Mouse (Mus musculus): ENCODE measurements around the gene Kcnk4.

Gene Kcnk4

DNA sequence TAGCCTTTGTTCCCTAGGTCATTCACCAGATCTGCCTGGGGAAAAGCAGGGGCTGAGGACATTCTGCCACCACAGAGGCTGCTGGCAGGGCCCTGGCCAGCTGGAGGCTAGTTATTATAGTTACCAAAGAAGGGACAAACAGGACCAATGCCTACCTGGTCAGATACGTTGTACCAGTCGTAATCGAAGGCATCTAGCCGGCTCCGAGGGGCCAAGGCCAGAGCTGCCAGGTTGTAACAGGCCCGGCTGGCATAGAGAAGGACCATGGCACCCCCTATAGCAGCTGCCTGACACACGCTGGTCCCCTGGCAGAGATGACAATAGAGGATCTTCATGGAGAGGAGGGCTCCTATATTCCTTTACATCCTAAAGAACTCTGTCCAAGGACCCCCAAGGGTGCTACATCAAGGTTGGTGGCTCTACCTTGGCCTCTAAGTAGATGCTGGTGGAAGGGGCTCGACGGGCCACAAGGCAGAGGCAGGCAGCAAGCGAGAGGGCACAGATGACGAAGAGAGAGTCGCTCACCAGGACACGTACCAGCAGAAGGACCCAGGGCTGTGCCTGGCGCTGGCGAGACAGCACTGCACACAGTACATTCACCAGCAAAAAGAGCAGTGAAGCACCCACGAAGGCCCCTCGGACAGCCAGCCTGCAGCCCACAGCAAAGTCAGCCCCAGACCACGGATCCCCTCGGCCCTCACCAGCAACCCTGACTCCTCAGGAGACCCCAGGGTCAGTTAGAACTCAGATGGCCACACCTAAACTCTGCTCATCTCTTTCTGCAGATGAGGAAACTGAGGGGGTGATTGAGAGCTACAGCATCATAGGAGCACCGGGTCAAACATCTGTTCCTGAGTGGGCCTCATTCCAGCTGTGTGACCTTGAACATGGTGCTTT lies 5.0 kb upstream of the Kcnk4 start:
- in situ Hi-C loops (cut with MboI; ENCODE audit: unreplicated experiment in 2 of 2): loop anchor here (5.0 to 10.0 kb wide), 2 partner anchors 445 to 447 kb away; no protein-coding TSS in a partner anchor

DNA sequence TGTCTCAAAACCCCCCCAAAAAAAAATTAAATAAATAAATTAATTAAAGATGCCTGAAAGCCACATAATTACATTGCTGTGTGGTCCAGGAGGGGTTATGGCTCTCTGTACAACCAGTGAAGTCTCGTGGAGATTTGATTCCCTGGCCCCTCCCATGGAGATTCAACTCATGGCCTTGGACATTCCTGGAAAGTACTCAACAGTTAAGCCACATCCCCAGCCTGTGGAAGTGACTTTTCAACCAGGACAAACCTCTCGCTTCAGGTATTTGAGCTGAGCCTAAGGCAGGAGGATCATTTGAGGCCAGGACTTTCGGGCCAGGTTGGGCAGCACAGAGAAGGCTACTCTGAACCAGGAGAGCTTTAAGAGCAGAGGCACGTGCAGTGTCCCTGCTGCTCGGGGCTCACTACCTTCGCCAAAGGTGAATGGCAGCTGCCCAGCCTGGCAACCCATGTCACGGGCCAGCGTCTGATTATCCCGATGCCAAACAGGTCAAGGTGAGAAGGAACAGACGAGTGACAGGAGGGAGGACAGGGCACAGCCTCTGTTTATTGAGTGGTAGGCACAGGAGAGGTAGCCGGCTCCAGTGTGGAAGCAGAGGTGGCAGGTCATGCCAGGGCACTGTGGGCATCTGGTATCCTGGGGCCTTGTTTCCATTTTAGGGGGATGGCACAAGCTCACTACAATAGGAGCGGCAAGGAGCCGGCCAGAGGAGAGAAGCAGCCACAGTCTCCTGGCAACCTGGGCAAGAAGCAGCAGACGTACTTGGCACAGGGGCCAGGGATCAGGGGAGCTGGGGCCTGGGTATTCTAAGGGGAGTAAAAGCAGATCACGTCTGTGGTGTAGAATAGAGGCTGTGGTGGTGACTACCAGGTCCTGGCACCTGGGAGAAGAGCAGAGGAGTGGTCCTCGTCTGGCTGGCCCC lies 3.5 kb upstream of the Kcnk4 start:
- in situ Hi-C loops (cut with MboI; ENCODE audit: unreplicated experiment in 2 of 2): loop anchor here (5.0 to 10.0 kb wide), 2 partner anchors 443 to 446 kb away; no protein-coding TSS in a partner anchor

DNA sequence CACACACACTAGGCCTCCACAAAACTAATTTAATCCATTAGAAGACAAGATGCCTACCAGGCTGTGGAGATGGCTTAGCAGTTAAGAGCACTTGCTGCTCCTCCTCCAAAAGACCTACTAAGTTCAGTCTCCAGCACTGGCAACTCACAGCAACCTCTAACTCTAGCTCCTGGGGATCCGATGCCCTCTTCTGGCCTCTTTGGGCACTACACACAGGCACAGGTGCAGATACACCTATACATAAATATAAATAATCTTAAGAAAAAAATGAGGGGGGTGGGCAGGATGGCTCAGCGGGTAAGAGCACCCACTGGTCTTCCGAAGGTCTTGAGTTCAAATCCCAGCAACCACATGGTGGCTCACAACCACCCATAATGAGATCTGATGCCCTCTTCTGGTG lies 2.0 kb upstream of the Kcnk4 start:
- in situ Hi-C loops (cut with MboI; ENCODE audit: unreplicated experiment in 2 of 2): loop anchor here (5.0 to 10.0 kb wide), 2 partner anchors 441 to 444 kb away; no protein-coding TSS in a partner anchor

DNA sequence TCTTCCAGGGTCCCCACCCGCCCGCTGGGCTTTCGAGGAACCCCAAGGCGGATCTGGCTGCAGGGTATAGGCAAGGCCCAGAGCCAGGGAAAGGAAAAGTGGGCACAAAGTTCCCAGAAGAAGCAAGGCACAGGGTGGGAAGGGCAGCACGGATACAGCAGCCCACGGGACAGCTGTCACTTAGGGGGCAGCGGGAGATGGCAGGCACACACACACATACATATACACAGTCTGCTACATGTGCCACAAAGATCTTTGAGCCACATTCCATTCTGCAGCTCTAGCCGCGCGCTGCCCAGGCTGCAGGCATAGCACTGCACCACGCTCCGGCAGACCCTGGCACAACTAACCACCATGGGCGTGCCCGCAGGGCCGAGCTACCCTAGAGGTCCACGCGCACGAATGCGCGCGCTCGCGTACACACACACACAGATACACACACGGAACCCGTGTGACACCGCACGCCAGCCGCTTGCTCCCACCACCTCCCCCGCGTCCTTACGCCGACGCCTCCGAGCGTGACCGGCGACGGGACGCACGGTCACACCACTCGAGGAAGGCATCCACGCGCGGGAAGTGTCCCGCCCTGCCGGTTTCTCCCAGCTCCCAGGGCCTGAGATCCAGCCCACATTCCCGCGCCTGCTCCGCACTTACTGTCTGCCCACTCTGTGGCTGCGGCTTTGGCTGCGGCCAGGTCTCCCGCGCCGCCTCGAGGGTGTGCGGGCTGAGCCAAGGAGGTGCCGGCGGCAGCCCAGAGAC lies 700 bp downstream of the Kcnk4 start:
- in situ Hi-C loops (cut with MboI; ENCODE audit: unreplicated experiment in 2 of 2): loop anchor here in 1 of 2 experiments (5.0 to 10.0 kb wide), 2 partner anchors 89 to 439 kb away; no protein-coding TSS in a partner anchor

DNA sequence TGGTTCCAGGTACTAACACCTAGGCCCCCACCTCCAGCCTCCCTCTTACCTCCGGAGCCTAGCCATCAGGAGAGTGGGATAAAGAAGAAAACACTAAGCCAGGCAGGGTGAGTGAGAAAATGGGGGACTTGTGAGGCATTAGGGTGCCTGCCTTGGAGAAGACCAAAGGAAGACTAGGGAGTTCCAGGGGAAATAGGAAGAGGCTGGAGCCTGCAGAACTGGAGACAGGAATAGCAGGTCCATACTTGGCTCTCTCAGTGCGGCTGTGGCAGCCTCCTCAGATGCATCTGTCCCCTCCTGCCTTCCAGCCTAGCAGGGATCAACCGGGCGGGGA lies 1.2 kb downstream of the Kcnk4 start:
- in situ Hi-C loops (cut with MboI; ENCODE audit: unreplicated experiment in 2 of 2): loop anchor here in 1 of 2 experiments (5.0 to 10.0 kb wide), 2 partner anchors 89 to 438 kb away; no protein-coding TSS in a partner anchor

DNA sequence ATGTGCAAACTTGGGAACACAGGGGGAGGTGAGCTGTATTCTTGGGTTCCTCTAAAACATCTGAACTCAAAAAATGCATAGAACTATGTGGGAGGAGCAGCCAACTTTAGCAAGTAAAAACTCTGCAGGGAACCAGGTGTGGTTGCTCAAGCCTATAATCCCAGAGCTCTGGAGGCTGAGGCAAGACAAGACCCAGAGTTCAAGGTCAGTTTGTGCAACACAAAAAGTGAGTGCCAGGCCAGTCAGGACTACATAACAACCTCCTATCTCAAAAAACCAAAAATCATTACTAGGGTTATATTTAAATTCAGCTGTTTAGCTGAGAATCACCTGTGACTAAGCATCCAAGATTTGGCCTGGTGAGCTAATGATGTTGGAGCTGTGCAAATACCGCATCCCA lies 2.3 kb downstream of the Kcnk4 start:
- in situ Hi-C loops (cut with MboI; ENCODE audit: unreplicated experiment in 2 of 2): loop anchor here in 1 of 2 experiments (5.0 to 10.0 kb wide), 2 partner anchors 90 to 437 kb away; no protein-coding TSS in a partner anchor

DNA sequence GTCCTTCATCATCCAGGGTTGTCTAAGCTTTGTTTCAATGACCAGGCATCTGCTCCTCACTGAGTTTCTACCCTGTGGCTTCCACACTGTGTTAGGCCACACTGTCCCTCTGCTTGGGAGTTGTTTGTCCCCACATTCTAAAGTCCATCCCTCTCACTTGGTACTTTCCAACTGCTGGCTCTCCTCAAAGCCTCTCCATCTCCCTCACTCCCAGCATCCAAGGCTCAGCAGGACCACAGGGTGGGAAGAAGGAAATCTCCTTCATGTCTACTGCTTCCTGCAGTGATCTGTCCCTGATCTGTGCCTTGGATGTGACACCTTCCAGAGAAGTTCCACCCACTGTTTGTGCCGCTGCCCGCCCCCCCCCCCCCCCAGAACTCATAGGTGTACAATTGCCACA lies 3.3 kb downstream of the Kcnk4 start:
- in situ Hi-C loops (cut with MboI; ENCODE audit: unreplicated experiment in 2 of 2): loop anchor here in 1 of 2 experiments (5.0 to 10.0 kb wide), 2 partner anchors 91 to 436 kb away; no protein-coding TSS in a partner anchor

DNA sequence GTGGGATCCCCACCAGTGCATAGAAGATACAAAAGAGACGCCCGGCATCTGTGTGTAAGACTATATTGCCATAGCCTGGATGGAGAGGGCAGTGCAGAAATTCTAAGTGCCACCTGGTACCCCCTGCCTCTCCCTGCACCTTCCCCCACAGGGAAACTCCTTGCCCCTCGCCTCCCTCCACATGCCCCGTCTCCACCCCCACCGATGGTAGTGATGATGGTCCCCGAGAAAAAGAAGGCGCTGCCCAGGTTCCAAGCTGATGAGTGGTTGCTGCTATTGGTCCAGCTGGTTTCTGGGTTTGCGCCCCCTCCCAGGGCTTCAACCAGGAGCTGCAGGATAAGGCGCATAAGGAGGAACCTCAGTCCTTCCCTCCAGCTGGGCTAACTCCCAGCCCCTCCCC lies 6.2 kb downstream of the Kcnk4 start:
- in situ Hi-C loops (cut with MboI; ENCODE audit: unreplicated experiment in 2 of 2): no loop called here

DNA sequence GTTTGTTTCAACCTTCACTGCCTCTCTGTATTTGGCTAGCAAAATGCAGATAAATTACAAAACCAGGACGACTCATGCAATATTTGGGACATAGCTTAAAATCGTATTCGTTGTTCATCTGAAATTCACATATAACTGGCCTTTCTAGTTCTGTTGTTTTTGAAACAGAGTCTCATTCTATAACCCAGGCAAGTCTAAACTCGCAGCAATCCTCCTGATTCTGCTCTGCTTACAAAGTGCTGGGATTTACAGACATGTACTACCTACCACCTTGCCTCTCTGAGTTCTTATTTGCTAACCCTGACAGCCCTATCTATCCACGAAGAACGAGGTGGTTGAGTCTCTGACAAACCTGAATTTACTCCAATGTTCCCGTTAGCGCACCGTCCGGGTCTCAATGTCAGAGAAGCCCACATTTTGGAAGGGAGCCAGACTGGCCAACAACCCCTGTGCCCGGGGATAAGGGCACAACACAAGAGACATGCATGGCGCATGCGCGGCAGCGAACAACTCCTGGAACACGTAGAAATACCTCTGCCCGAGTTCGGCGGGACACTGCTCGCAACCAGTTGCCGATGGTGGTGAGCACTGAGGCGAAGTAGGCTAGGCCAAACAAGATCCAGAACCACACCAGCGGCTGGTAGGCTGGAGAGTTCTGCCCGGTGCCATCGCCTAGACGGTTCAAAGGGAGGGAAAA lies 7.6 kb downstream of the Kcnk4 start:
- in situ Hi-C loops (cut with MboI; ENCODE audit: unreplicated experiment in 2 of 2): no loop called here

DNA sequence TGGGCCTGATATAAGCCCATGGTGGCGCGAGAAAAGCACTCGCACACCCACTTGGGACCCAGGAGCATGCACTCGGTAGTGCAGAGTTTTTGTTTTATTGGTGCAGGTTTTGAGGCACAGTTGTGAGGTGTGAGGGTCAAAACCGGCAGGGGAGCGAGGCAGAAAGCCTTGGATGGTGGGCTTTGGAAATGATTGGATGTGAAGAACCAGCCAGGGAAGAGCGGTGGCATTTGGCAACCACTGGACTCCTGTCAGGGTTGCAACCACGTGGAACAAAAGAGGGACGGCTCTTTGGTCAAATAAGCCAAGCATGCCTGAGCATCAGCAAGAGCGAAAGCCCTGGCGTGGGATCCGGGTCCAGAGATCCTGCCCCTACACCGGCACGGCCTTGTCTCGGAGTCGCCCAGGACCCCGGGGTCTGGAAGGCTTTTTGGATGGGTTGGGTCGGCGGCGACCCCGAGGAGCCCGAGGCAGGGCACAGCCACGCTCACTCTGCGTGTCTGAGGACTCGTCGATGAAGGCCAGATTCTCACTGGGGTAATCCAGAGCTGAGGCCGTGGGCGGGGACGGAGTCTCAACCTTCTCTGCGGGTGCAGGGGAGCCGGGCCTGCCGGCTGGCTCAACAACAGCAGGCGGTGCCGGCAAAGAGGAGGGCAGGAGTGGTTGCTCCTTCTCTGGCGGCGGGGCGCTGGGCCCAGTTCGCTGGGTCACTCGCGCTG lies 8.5 kb downstream of the Kcnk4 start:
- in situ Hi-C loops (cut with MboI; ENCODE audit: unreplicated experiment in 2 of 2): no loop called here

DNA sequence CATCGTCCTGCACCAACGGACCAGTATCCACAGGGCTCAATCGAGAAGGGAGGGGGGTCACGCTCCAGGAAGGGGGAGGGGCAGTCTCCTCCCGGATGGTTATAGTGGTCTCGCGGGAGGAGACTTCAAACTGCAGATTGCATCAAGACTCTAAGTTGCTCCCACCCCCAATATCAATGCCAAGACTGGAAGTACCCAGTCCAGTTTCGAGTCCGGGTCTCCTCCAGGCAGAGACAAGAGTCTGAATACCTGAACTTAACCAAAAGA lies 9.1 kb downstream of the Kcnk4 start, which contains the start of gene Catsperz:
TSS of gene Catsperz (minus strand) at position 74 of the 267 bp plus-strand sequence.
- in situ Hi-C loops (cut with MboI; ENCODE audit: unreplicated experiment in 2 of 2): no loop called here

DNA sequence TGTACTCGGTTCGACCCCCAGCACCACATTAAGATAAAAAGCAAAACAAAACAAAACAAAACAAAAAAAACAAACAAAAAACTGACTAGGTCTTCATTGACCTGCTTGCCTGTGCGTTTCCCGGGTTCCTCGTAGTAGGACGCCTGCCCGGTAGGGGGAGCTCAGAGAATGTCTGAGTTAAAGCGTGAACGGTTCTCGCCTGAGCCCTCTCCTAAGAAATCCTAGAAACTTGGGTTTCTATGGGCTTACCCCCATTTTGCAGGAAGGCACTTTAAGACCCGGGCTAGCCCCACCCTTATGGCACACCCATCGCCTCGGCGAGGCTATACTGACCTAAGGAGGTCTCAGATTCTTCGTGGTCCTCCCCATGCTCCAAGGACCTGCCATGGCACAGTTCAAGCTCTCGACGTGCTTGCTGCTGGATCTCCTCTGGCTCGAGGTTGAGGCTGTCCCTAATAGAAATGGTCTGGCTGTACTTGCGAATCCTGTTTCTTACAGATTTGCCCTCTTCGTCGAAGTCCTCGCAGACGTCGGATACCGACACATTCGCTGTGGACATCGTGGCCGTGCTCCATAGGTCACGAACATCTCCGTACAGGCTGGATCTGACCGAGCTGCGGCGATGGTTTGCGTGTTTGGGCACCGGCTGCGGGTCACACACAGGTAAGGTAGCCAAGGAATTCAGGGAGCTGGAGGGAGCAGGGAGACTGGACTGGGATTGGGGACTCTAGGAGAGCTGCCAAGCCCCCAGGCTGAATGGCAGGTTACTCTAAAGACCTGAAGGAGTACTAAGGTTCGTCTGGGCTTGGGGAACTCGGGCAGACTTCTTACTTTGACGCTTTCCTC lies 9.6 kb downstream of the Kcnk4 start:
- in situ Hi-C loops (cut with MboI; ENCODE audit: unreplicated experiment in 2 of 2): loop anchor here (5.0 kb wide), 2 partner anchors 53 to 98 kb away; partner anchors contain the start of gene Plcb3 (in 2 of the 2)

DNA sequence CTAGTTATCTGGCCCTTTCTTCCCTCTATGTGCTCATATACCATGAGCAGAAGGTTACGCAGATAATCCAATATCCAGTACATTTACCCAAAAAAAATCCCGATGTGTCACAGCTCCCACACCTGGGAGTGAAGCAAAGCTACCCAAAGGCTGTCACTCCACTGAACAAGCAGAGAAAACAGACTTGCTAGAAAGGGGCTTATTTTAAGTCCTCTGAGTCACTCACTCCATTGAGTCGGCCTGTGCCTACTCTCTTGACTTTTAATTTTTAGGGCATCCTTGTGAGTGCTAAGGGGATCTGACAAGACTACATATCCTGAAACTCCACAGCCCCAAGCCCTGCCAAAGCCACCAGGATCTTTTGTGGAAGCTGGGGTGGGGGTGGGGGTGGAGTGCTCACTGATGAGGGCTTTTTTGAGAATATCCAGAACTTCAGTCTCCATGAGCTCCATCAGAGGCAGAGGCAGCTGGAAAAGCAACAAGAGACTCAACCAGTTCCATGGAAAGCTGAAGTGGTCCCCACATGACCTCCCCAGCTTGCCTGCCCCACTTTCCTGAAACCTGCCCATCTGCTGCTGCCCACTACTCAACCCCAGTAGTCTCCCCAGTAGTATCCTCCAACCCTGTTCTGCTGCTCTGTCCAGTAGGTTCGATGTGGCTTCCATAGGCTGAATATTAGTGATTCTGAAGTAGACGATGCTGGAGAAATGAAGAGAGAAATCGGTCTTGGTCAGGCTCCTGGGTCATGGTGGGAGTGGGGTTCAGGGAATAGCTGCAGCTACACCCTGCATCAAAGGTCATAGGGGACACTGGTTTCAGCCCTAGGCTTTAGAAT lies 11.2 kb downstream of the Kcnk4 start:
- in situ Hi-C loops (cut with MboI; ENCODE audit: unreplicated experiment in 2 of 2): loop anchor here (5.0 kb wide), 2 partner anchors 54 to 99 kb away; partner anchors contain the start of gene Plcb3 (in 2 of the 2)

DNA sequence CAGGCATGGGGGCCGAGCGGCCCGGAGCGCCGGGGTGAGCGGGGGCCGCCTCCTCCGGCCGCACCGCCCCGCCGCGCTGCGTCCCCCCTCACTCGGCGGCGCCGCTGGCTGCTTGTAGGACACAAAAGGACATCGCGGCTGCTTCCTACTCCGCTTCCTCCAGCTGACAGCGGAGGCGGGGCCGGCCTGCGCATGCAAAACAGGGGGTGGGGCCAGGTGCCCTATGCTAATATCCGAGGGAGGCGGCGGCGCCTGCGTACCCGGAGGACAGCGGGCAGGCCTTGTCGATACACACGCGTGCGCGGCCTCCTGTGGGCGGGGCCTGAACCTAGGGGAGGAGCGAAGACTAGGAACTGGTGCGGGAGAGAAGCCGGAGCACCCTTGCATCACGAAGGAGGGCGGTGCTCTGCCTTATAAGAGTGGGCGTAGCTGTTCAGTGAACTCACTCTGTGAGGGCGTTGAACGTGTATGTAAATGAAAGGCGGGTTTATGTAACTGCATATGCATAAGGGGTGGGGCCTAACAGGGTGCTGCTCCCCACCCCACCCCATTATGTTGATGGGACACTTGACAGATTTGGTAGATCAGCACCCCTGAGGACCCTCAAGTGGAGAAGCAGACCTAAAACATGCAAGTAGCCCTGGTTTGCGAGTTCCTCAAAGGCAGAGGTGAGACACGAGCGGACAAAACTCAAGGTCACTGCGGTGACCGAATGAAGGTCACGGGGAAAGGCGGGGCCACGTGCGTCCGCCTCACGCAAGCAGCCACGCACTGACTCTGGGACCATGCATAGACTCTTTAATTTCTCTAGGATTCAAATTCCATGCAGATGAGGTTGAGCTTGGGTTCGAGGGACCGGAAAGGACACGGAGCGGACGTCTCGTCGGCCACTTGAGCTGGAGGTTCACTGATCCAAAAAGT lies 12.4 kb downstream of the Kcnk4 start, which contains the start of gene Esrra:
TSS of gene Esrra (minus strand) at position 167 of the 921 bp plus-strand sequence.
- in situ Hi-C loops (cut with MboI; ENCODE audit: unreplicated experiment in 2 of 2): loop anchor here (5.0 kb wide), 2 partner anchors 55 to 100 kb away; partner anchors contain the start of gene Plcb3 (in 2 of the 2)

DNA sequence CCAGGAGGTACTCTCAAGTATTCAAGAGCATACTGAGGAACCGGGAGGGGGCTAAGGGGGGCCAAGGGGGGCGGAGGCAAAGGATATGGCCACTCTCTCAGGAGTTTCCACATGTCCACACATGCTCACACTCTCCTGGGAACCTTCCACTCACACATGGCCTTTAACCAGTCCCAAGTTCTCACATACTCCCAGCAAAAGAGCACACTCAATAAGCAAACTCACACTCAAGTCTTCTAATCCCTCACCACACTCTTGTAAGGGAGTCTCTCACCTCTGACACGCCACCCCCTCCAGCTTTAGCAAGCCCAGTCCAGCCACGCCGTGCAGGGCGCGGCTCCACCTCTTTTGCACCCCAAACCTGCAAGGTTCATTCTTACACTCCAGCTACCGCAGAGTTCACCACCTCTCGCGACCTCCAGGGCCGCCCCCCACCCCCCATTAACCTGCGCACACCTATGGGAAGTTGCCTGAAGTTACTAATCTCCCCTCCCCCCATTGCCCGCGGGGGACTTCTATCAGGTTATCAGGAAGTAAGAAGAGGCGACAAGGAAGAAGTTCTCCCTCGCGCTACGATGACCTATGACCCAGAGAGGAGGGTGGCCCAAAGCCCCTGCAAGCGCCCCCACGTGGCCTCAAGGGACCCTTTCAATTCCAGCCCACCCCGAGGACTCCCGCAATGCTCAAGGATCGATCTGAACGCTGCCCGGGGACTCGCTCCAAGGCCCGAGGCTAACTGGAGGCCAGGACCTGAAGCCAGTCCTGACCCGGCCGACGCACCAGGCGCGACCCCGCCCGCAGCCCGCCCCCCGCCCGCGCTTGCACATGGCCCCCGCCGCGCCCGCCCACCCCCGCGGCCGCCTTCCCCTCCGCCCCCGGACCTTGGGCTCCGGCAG lies 13.3 kb downstream of the Kcnk4 start:
- in situ Hi-C loops (cut with MboI; ENCODE audit: unreplicated experiment in 2 of 2): loop anchor here (5.0 kb wide), 2 partner anchors 56 to 101 kb away; partner anchors contain the start of gene Plcb3 (in 2 of the 2)

Measured in v-Abl transformed pro-B cells (cell line).